Mouse (Mus musculus) kidney, embryonic 15.5 days (tissue): ENCODE results near the gene Pcid2. TPM values are rescaled to one million over a fixed set of nuclear protein-coding genes. Genes with fewer than 3 reads are reported as not detected.

Experiments
- ATAC-seq: fragments of 200-750 bp; cut with Nextera tagmentation; replicated peaks from 2 replicates; pipeline ENCODE4 v1.8.0; 2017; ENCODE audit warnings: moderate TSS enrichment; ENCODE audit not compliant: low FRiP score
- H3K27ac ChIP-seq: fragments of 300-500 bp; sonication (generic); 2 replicates; pipeline ENCODE4 v1.5.1; 2015; ENCODE audit warnings: mild to moderate bottlenecking, inconsistent platforms
- H3K27me3 ChIP-seq: fragments of 300-500 bp; sonication (generic); 2 replicates; pipeline ENCODE4 v1.6.1; 2015; ENCODE audit warnings: inconsistent platforms
- H3K36me3 ChIP-seq: fragments of 300-500 bp; sonication (generic); 2 replicates; pipeline ENCODE4 v1.6.1; 2015; ENCODE audit warnings: inconsistent platforms
- H3K4me1 ChIP-seq: fragments of 300-500 bp; sonication (generic); 2 replicates; pipeline ENCODE4 v1.6.1; 2015; ENCODE audit warnings: inconsistent platforms
- H3K4me2 ChIP-seq: fragments of 300-500 bp; sonication (generic); 2 replicates; pipeline ENCODE4 v1.6.1; 2015; ENCODE audit warnings: moderate library complexity, mild to moderate bottlenecking, inconsistent platforms
- H3K4me3 ChIP-seq: fragments of 300-500 bp; sonication (generic); replicated peaks from 2 replicates; pipeline ENCODE4 v1.5.1; 2015; ENCODE audit warnings: mild to moderate bottlenecking, inconsistent platforms
- H3K9ac ChIP-seq: fragments of 300-500 bp; sonication (generic); 2 replicates; pipeline ENCODE4 v1.6.1; 2015; ENCODE audit warnings: mild to moderate bottlenecking, inconsistent platforms
- H3K9me3 ChIP-seq: fragments of 300-500 bp; sonication (generic); replicated peaks from 2 replicates; pipeline ENCODE4 v1.6.1; 2016; ENCODE audit warnings: inconsistent platforms
- WGBS: fragments of 180-500 bp; shearing (Covaris S2); methylation state at CpG from one replicate; pipeline ENCODE4 v1.1.7; 2015; ENCODE audit warnings: mixed read lengths; 5-methylcytosine and 5-hydroxymethylcytosine counted together
- polyA plus RNA-seq: library from polyadenylated mRNA; unstranded; fragments of >200 nt; fragmentation: Nextera tagmentation; extraction: Ambion mirVana; gene quantifications from 2 replicates; pipeline ENCODE4 v1.2.1, GENCODE M21; 2015

Gene Pcid2
- polyA plus RNA-seq, 1 experiment from 2014 or later: 45.5 TPM

GRCm38 (mm10) chr8:13073255-13073654 lies 32.0 kb downstream of the Pcid2 start:
- H3K4me3 ChIP-seq: no peak overlapping the region
- no peaks in the 10 kb centered on the region for H3K4me1 ChIP-seq
- H3K9ac ChIP-seq: no peak overlapping the region
- no peak overlapping the region for H3K4me2 ChIP-seq
- no peaks in the 10 kb centered on the region for H3K9me3 ChIP-seq
- no peak overlapping the region for H3K27ac ChIP-seq
- ATAC-seq: no peak
- 92% methylated on average over 11 of the region's 11 CpGs for WGBS
- H3K36me3 ChIP-seq: peaks cover 58% of the 10 kb centered on the region
- H3K27me3 ChIP-seq: no peaks in the 10 kb centered on the region

- Histone ChIP-seq H3K9ac (no peak overlapping the region), H3K9me3 (no peaks in the 10 kb centered on the region), H3K4me3 (no peak overlapping the region), H3K36me3 (no peaks in the 10 kb centered on the region), H3K4me1 (no peaks in the 10 kb centered on the region), H3K27me3 (no peaks in the 10 kb centered on the region), H3K27ac (no peak overlapping the region), H3K4me2 (no peak overlapping the region)
- no peak for ATAC-seq
- WGBS: 72% methylated on average over 16 of the region's 16 CpGs
Observed at GRCm38 (mm10) chr8:13063112-13063511, 42.1 kb downstream of the Pcid2 start.

- peak; percentile 81 for ATAC-seq
- 0 out of 2 replicates have a peak within 1 kb of the TSS, but pooled peaks have one; percentile 37 for H3K27ac ChIP-seq
Observed at GRCm38 (mm10) chr8:13060441-13061150, 44.7 kb downstream of the Pcid2 start, which contains the start of gene Proz. TSS of gene Proz (plus strand) at chr8:13060914.

GRCm38 (mm10) chr8:13057351-13057750 lies 47.9 kb downstream of the Pcid2 start:
- Histone ChIP-seq H3K4me2 (no peak overlapping the region), H3K4me1 (no peaks in the 10 kb centered on the region), H3K4me3 (no peak overlapping the region), H3K36me3 (no peaks in the 10 kb centered on the region), H3K9me3 (no peaks in the 10 kb centered on the region), H3K9ac (no peak overlapping the region), H3K27ac (no peak overlapping the region), H3K27me3 (no peaks in the 10 kb centered on the region)
- WGBS: 78% methylated on average over 4 of the region's 4 CpGs
- no peak for ATAC-seq

More at GRCm38 (mm10) chr8:13060441-13061150, 44.7 kb downstream of the Pcid2 start, which contains the start of gene Proz:
- H3K27me3 ChIP-seq: no peaks in the 10 kb centered on the region
- 76% methylated on average over 17 of the region's 17 CpGs for WGBS
- no peak within 1 kb of the TSS for H3K4me3 ChIP-seq
- no peaks in the 10 kb centered on the region for H3K36me3 ChIP-seq
- H3K9ac ChIP-seq: no peak within 1 kb of the TSS
- no peaks in the 10 kb centered on the region for H3K9me3 ChIP-seq
- no peak within 1 kb of the TSS for H3K4me2 ChIP-seq
- H3K4me1 ChIP-seq: no peaks in the 10 kb centered on the region

- no peak overlapping the region for H3K4me2 ChIP-seq
- H3K4me1 ChIP-seq: no peaks in the 10 kb centered on the region
- no peak for ATAC-seq
- H3K27ac ChIP-seq: no peak overlapping the region
- no peaks in the 10 kb centered on the region for H3K9me3 ChIP-seq
- no peak overlapping the region for H3K4me3 ChIP-seq
- WGBS: 81% methylated on average over 10 of the region's 10 CpGs
- H3K9ac ChIP-seq: no peak overlapping the region
- H3K36me3 ChIP-seq: no peaks in the 10 kb centered on the region
- H3K27me3 ChIP-seq: no peaks in the 10 kb centered on the region
Observed at GRCm38 (mm10) chr8:13050550-13050949, 54.7 kb downstream of the Pcid2 start.

GRCm38 (mm10) chr8:13047652-13048051 lies 57.6 kb downstream of the Pcid2 start:
- Histone ChIP-seq H3K27me3 (no peaks in the 10 kb centered on the region), H3K9me3 (no peaks in the 10 kb centered on the region), H3K36me3 (no peaks in the 10 kb centered on the region), H3K27ac (no peak overlapping the region), H3K9ac (no peak overlapping the region), H3K4me1 (no peaks in the 10 kb centered on the region), H3K4me2 (no peak overlapping the region), H3K4me3 (no peak overlapping the region)
- no peak for ATAC-seq
- WGBS: 54% methylated on average over 5 of the region's 5 CpGs

GRCm38 (mm10) chr8:13041459-13041858 lies 63.8 kb downstream of the Pcid2 start:
- Histone ChIP-seq H3K4me3 (no peak overlapping the region), H3K9ac (no peak overlapping the region), H3K4me1 (peaks cover 18% of the 10 kb centered on the region; the same call in 1 of the 2 replicates), H3K4me2 (no peak overlapping the region), H3K9me3 (no peaks in the 10 kb centered on the region), H3K27me3 (no peaks in the 10 kb centered on the region), H3K27ac (no peak overlapping the region), H3K36me3 (no peaks in the 10 kb centered on the region)
- ATAC-seq: no peak
- WGBS: 85% methylated on average over 4 of the region's 4 CpGs

- ATAC-seq: no peak
- 73% methylated on average over 6 of the region's 6 CpGs for WGBS
- H3K27ac ChIP-seq: no peak overlapping the region
Observed at GRCm38 (mm10) chr8:13039054-13039453, 66.2 kb downstream of the Pcid2 start.

GRCm38 (mm10) chr8:13037569-13037968 lies 67.7 kb downstream of the Pcid2 start:
- H3K27me3 ChIP-seq: no peaks in the 10 kb centered on the region
- H3K4me1 ChIP-seq: peaks cover 18% of the 10 kb centered on the region; the same call in 1 of the 2 replicates
- 39% methylated on average over 5 of the region's 5 CpGs for WGBS
- no peak overlapping the region for H3K4me3 ChIP-seq
- H3K4me2 ChIP-seq: no peak overlapping the region
- no peak overlapping the region for H3K9ac ChIP-seq
- H3K36me3 ChIP-seq: no peaks in the 10 kb centered on the region
- peak; percentile 23 for ATAC-seq
- no peaks in the 10 kb centered on the region for H3K9me3 ChIP-seq
- H3K27ac ChIP-seq: no peak overlapping the region

More at GRCm38 (mm10) chr8:13039054-13039453, 66.2 kb downstream of the Pcid2 start:
- Histone ChIP-seq H3K9me3 (no peaks in the 10 kb centered on the region), H3K9ac (no peak overlapping the region), H3K36me3 (no peaks in the 10 kb centered on the region), H3K4me2 (no peak overlapping the region), H3K4me3 (no peak overlapping the region), H3K27me3 (no peaks in the 10 kb centered on the region), H3K4me1 (peaks cover 18% of the 10 kb centered on the region; the same call in 1 of the 2 replicates)

GRCm38 (mm10) chr8:13037015-13037414 lies 68.2 kb downstream of the Pcid2 start, which contains the start of gene F10:
TSS of gene F10 (plus strand) at chr8:13037308.
- no peaks in the 10 kb centered on the region for H3K27me3 ChIP-seq
- ATAC-seq: no peak
- H3K9me3 ChIP-seq: no peaks in the 10 kb centered on the region
- no peak within 1 kb of the TSS for H3K9ac ChIP-seq
- H3K4me3 ChIP-seq: no peak within 1 kb of the TSS
- no peak within 1 kb of the TSS for H3K27ac ChIP-seq
- 65% methylated on average over 7 of the region's 7 CpGs for WGBS
- no peak within 1 kb of the TSS for H3K4me2 ChIP-seq
- no peaks in the 10 kb centered on the region for H3K36me3 ChIP-seq
- H3K4me1 ChIP-seq: peaks cover 18% of the 10 kb centered on the region; the same call in 1 of the 2 replicates

- WGBS: 89% methylated on average over 10 of the region's 10 CpGs
- Histone ChIP-seq H3K4me2 (no peak overlapping the region), H3K36me3 (no peaks in the 10 kb centered on the region), H3K4me1 (peaks cover 18% of the 10 kb centered on the region; the same call in 1 of the 2 replicates), H3K9ac (no peak overlapping the region), H3K27ac (no peak overlapping the region), H3K27me3 (no peaks in the 10 kb centered on the region), H3K4me3 (no peak overlapping the region), H3K9me3 (no peaks in the 10 kb centered on the region)
- no peak for ATAC-seq
Observed at GRCm38 (mm10) chr8:13036346-13036812, 68.9 kb downstream of the Pcid2 start.

GRCm38 (mm10) chr8:13028482-13028881 lies 76.8 kb downstream of the Pcid2 start:
- no peak overlapping the region for H3K4me2 ChIP-seq
- WGBS: 77% methylated on average over 5 of the region's 5 CpGs
- ATAC-seq: no peak
- H3K27ac ChIP-seq: no peak overlapping the region
- no peaks in the 10 kb centered on the region for H3K36me3 ChIP-seq
- H3K9me3 ChIP-seq: no peaks in the 10 kb centered on the region
- no peaks in the 10 kb centered on the region for H3K4me1 ChIP-seq
- H3K27me3 ChIP-seq: no peaks in the 10 kb centered on the region
- H3K4me3 ChIP-seq: no peak overlapping the region
- H3K9ac ChIP-seq: no peak overlapping the region
